Mouse (Mus musculus): ENCODE measurements at regions not wholly inside any gene's neighbourhood (a gene's known extent, or its start where the extent isn't known, plus 50 kb on each side); places are given as distances from the start of the nearest gene placed in this dataset.
"Not testable (repeated sequence)": the region's sequence is repeated elsewhere in the genome, so short reads cannot be mapped to it uniquely, and the experiment has no call there.

DNA sequence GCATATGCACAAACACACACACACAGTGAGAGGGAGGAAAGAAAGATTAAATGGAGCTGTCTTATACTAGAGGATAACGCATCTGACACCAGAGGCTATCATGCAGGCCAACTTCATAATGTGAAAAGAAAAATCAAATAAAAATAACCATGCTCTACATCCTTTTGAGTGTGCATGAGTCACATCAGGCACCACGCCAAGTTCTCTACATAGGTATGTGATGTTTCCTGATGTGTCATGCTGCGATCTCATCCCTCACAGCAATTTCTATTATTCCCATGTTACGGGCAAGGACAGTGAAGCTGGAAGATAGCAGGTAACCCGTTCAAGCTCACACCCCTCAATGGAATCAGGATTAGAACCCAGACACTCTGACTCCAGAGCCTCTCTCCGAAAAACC, 346.4 kb upstream of the Rgma start:
- no peak for DNase-seq (ENCODE audit: low spot score)

GRCm38 (mm10) chr7:73031407-73031806, 343.9 kb upstream of the Rgma start:
- DNase-seq (ENCODE audit: low spot score): no peak

- DNase-seq (ENCODE audit: low spot score): no peak
Measured at GRCm38 (mm10) chr7:73032316-73032980, 342.9 kb upstream of the Rgma start.

DNA sequence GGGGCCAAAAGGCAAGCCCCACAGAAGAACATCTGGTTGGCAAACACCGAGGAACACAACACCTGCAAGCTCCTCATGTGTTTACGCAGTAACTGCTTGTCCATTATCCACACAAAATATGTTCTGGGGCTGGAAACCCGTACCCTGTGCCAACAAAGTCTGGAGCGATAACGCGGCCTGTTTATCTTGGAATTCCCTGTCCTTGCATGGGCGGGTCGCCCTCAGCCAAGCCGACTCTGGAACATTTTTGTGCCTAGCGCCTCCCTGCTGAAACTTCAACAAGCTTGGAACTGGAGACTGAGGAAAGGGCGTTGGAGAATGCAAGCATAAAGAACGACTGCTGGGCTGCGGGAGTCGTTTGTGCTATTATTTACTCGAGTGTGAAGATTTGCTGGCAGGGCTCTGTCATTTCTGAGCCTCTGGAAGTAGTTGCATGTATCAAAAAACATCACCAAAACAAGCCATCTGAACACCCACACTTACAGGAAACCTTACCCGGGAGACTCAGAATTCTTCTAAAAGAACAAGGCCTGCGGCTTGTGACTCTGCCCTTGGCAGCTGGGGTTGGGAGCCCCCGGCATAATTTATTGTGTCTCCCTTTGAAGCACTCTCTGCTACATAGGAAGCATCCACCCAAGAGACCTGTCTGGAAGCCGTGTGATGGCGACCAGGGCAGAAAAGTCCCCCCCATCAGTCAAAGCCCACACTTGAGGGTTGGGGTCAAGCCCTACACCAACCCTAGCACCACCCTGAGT, 338.3 kb upstream of the Rgma start:
- no peak for DNase-seq (ENCODE audit: low spot score)

GRCm38 (mm10) chr7:73037638-73038037, 337.7 kb upstream of the Rgma start:
- DNase-seq (ENCODE audit: low spot score): no peak

- no peak for DNase-seq (ENCODE audit: low spot score)
Measured at GRCm38 (mm10) chr7:73039921-73040320, 335.4 kb upstream of the Rgma start.

DNA sequence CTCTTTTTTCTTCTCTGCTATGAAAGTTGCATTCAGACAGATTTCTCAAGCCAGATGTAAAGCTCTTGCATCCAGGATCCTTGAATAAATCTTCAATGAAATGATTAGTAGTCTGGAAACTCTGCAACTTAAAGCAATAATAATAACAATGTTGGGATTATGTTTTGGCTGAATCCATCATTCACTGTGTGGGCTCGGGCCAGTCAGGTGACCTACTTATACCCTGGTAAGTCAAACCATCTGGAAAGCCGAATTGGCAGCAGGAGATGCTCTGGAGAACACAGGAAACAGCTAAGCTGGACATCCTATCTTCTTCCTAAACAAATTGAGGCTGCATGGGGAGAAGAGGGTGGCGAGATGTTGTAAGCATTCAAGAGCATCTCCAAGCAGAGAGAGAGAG, 331.0 kb upstream of the Rgma start:
- DNase-seq (ENCODE audit: low spot score): no peak

DNA sequence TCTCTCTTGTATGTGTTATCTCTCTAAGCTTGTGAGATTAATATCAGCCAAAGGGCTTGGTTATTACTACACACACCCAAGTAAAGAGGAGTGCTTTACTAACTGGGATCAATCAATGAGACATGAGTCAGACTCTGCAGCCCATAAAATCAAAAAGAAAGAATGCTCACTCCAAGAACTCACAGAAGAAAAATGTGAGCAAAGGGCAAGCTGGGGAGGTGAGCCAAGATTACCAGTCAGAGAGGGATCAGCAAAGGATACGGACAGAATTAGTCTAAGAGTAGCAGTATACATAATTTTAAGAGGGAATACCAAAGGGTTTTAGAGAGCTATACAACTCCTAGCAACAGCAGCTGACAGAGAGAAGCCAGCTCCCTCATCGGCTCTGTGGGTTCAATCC, 319.4 kb upstream of the Rgma start:
- DNase-seq (ENCODE audit: low spot score): no peak

GRCm38 (mm10) chr7:73063556-73063955, 311.8 kb upstream of the Rgma start:
- no peak for DNase-seq (ENCODE audit: low spot score)

GRCm38 (mm10) chr7:73068534-73068933, 306.8 kb upstream of the Rgma start:
- no peak for DNase-seq (ENCODE audit: low spot score)

DNA sequence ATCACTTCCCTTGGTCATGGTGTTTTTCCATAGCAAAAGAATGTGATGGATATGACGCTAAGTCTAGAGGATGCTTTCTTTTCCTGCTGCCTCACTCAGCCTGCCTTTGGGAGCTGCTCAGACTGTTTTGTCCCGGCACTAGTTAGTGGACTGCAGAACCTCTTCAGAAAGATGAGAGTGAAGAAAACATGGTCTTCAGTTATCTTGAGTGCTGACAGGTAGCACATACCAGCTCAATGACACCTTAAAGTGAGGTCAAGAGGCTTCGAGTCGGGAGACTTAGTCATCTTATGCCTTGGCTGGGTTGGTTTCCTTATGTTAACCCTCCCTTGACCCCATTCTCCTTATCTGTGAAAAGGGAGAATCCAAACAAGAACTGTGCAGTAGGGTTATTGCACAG, 306.0 kb upstream of the Rgma start:
- DNase-seq (ENCODE audit: low spot score): no peak

GRCm38 (mm10) chr7:73075391-73075790, 299.9 kb upstream of the Rgma start:
- not testable (repeated sequence) for DNase-seq (ENCODE audit: low spot score)

- DNase-seq (ENCODE audit: low spot score): no peak
Measured at GRCm38 (mm10) chr7:73087496-73088185, 287.7 kb upstream of the Rgma start.

GRCm38 (mm10) chr7:73088321-73088720, 287.0 kb upstream of the Rgma start:
- no peak for DNase-seq (ENCODE audit: low spot score)

DNA sequence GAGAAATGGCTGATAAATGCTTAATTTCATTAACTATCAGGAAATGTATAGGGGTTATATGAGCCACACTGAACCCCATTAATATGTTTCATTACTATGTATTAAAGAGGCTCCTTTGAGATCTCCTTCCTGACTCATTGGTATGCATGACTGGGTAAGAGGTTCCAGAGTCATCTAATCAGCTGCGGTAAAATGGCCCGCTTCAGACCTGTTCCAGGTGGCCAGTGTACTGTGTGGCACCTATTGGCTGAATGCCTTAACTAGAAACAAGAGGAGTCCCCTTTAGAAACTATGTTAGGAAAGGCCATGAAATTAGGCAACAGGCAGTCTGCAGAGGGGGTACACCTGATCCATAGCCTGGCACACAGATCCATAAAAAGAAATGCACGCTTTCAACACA, 283.6 kb upstream of the Rgma start:
- DNase-seq (ENCODE audit: low spot score): no peak

DNA sequence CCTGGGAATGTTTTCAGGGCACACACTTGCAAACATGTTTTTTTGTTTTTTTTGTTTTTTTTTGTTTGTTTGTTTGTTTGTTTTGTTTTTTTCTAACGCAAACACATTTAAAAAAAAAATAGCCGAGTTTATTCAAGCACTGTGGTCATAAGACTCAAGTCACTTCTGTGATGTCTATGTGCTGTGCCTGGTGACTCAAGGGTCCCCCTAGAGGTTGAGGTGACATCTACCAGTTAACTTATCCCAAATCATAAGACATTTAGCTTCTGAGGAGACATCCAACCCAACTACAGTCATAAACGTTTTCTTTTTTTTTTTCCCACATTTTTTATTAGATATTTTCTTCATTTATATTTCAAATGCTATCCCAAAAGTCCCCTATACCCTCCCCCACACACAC, 281.2 kb upstream of the Rgma start:
- no peak for DNase-seq (ENCODE audit: low spot score)

GRCm38 (mm10) chr7:73118871-73119270, 256.4 kb upstream of the Rgma start:
- DNase-seq (ENCODE audit: low spot score): no peak

- no peak for DNase-seq (ENCODE audit: low spot score)
Measured at GRCm38 (mm10) chr7:73120276-73120675, 255.0 kb upstream of the Rgma start.

DNA sequence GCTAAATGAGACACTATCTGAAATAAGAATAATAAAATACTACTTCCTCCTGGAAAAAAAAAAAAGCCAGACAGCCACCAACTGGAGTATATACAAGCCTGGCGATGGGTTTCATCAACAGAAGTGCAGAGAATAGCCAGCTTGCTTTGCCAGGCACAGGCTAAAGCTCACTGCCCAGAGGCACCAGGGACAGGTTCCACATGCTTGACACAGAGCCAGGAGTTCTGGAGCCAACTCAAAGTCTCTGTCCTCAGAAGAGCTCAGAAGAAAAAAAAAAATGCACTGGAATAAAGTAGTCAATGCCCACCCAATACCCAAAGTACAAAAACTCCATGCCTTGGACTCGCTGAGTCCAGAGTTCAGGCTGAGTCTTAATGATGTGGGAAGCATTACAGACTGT, 250.3 kb upstream of the Rgma start:
- DNase-seq (ENCODE audit: low spot score): no peak

DNA sequence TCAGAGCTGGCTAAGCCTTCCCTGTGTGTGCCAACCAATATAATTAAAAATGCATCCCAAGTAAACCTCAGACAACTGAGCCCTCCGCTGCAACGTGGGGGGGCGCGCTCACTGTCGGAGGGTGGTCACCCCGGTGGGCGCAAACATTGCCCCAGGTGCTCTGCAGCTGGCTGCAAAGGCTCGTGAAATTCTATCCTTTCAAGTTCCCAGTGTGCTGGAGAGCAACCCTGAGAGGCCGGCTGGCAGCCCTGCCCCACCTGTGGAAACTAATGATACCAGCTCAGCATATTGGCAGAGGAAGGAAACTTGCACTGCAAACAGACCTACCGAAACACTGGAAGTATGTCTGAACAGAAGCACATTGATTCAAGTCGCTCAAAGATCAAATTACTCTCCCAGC, 249.4 kb upstream of the Rgma start:
- no peak for DNase-seq (ENCODE audit: low spot score)

GRCm38 (mm10) chr7:73135786-73136185, 239.5 kb upstream of the Rgma start:
- DNase-seq (ENCODE audit: low spot score): no peak

DNA sequence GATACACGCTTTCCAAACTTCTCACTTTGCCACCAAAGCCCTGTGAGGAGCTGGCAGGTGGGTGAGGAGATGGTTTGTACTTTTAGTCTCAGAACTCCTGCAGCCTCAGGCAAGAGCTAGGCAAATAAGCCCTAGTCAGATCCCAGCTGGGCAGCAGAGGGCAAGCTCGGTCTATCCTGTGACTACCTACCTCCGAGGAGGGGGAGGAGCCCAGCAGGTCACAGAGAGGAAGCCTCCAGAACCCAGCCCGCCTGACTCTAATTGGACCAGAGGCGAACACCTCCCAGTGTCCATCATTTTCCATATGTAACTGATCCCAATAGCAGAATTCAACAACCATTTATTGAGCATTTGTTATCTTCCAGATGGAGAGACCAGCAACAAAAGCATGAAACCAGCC, 237.0 kb upstream of the Rgma start:
- no peak for DNase-seq (ENCODE audit: low spot score)

DNA sequence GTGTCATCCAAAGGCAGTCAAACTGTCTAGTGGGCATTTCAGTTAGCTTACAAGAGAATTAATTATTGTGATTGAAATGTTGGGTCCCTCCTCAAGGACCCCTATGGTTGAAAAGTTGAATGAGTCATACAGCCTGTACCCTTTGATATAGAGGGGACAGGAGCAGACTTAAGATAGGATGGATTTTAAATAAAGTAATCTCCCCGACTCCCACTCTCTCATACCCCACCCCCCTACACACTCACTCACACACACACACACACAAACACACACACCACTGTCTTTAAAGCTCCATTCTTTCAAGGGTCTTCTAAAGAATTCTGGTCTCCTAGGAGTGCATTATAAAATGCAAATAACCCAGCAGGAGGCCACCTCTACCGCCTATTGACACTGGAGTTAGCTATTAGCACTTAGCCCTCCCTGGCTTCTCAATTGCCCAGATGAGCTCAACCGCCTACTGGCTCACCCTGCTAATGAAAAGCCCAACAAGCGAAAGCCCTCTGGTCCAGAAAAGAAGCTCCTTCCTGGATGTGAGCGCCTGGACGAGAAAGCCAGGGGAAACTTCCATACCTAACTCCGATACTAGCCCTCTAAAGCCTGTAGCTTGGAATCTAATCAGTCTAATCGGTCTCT, 236.3 kb upstream of the Rgma start:
- no peak for DNase-seq (ENCODE audit: low spot score)

Data from yolk sac, embryonic 10.5 days (tissue).